Mouse (Mus musculus) layer of hippocampus, postnatal 36 days (tissue): ENCODE data around the gene Exosc1. TPM values are rescaled to one million over a fixed set of nuclear protein-coding genes. Genes with fewer than 3 reads are reported as not detected.
A peak's percentile ranks its signal among the peaks of the same experiment; 100 is the strongest.
"Not testable (repeated sequence)": the region's sequence is repeated elsewhere in the genome, so short reads cannot be mapped to it uniquely, and the experiment has no call there.

ENCODE experiments used
- DNase-seq, 2 experiments: peaks; one replicate each; pipeline ENCODE4 v3.0.0; 2022
- total RNA-seq, 2 experiments: library from RNA; stranded (reverse); gene quantifications; 2 replicates each; pipeline ENCODE4 v1.2.3; 2021

Gene Exosc1
- 10 to 100 TPM; 27.0 to 29.5 TPM for total RNA-seq

DNA sequence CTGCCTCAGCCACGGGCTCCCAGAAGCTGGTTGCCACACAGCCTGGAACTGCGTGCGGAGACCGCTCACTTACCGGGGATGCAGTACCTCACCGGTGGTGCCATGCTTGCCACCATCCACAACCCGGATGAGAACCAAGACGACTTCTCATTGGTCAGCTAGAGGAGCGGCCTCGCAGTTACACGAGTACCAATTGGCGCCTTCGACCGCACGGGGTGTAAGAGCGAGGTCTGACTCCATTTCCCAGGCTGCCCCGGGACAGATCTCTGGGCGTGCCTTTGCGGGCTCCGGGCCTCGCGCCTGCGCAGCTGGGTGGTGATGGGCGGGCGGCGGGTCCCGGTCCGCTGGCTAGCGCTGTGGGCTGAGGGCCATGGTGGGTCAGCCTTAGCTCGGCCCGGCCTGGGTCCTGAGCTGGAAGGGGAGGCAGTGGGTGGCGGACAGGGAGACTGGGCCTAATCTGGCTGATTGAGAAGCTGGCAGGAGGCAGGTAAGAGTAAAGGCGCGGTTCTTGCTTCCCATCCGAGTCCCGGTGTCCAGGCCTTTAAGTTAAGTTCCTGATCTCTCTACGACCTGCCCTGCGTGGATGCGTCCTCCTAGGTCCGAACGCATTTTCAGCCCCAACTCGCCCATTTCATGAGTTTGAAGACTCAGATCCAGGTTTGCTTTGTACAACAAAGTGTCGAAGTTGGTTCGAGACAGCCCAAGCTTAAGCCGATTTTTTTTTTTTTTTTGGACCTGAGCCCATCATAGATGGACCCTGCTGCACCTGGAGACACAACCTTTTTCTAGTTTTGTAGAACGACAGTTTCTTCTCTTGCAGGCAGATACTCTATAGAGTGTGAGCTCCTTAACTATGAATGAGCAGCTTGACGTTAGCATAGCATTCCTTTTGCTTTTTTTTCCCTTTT, at the start of gene Exosc1, which contains the start of gene Zdhhc16:
Exosc1 (minus strand) TSS at position 245 of the 908 bp plus-strand sequence.
Zdhhc16 (plus strand) TSS at position 302 of the 908 bp plus-strand sequence.
- DNase-seq: peak; percentile 99

GRCm38 (mm10) chr19:41982791-41983150, 49.5 kb upstream of the Exosc1 start:
- DNase-seq: no peak

- DNase-seq: peak in 1 of 2 experiments; percentile 20
These were observed 48.9 kb upstream of the Exosc1 start for GRCm38 (mm10) chr19:41981931-41982790.

- no peak for DNase-seq
These were observed 48.3 kb upstream of the Exosc1 start, which contains the start of gene Ubtd1 for GRCm38 (mm10) chr19:41981595-41981927. Gene Ubtd1, plus strand, starts transcription at chr19:41981763.

DNA sequence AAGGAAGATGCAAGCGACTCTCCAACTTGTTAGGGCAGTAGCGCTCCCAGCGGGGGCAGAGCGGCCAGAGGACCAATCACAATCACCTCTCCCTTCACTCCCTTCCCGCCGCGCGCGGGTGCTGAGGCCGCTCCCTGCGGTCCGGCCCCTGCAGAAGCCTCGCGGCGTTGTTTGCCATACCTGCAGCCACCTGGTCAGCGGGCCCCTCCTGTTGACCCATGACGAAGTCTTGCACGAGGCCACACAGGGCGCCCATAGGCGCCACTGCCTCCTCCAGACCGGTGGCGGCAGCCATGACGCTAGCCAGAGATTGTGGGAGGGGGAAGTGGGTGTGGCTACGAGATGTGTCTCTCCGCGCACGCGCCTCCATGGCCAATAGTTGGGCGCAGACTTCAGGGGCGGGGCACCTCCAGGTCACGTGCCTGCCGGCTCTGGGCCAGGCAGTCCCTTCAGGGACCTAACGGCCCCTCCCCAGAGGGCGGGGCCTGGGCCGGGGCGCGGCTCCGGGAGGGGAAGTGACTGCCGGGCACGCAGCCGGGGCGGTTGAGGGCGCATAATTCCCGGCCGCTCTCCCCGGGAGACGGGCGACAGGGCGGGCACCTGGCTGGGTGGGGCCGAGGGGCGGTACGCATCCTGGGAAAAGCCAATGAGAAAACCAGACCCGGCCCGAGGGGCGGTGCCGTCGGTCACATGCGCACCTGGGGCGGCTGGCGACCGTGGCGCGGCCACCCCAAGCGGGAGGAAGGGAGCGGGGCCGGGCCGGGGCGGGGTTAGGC, 47.8 kb upstream of the Exosc1 start, which contains the start of gene Mms19:
Mms19 (minus strand) TSS at position 339 of the 776 bp plus-strand sequence.
- peak; percentile 98 to 100 for DNase-seq

- DNase-seq: peak; percentile 21 to 34
These were observed 47.2 kb upstream of the Exosc1 start for GRCm38 (mm10) chr19:41980422-41980818.

DNA sequence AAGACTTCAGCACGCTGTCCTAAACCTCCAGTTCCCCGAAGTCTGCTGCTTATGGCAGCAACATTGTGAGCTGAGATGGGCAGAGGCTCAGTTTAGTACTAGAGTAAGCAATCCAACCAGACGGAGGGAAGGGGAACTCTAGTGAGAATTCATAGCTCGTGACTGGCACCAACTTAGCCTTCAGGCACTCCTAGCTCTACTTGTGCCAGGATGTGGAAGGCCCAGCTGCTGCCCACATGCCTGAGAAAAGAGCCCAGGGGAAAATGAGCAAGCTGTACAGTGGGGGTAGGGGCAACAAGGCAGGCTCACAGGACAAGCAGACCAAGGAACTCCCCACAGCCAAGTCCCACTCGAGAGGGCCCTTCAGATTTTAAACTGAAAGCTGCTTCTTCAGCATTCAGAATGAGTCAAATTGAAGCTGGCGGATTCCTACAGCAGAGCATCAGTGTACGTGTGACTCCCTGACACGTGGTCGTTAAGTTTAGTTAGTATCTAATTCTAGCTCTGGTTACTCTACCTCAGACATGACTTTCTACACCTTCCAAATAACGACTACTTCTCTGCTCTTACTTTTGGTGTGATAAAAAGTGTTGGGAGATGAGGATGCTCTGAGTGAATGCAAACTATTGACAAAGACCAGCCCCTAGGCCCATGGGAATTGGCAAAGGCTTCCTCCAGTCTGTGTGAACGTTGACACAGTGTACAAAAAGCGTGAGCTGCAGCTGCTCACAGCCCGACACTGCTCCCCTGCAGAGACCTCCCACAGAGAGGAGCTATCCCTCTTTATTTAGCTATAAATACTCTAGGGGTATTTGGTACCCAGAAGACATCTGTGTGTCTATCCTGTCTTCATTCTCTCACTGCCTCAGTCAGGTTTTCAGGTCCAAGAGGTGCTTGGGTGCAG, 40.9 kb upstream of the Exosc1 start:
- DNase-seq: peak; percentile 19 to 28

DNA sequence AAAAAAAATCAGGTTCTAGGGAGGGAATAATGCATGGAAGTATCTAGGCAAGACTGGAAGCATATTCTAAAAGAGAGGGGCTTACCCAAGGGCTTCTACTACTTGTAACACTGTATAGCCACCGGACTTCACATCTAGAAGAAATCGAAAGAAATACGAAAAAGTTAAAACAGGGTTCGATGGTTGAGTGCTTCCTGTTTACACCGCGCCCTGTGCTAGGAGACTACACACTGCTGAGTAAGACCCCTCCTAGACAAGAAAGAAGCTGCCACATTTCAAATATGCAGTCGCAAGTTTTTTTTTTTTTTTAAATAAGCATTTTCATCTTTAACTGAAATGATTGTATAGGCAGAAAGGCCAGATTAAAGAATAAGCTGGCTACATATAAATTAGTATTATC, 36.4 kb upstream of the Exosc1 start:
- no peak for DNase-seq

DNA sequence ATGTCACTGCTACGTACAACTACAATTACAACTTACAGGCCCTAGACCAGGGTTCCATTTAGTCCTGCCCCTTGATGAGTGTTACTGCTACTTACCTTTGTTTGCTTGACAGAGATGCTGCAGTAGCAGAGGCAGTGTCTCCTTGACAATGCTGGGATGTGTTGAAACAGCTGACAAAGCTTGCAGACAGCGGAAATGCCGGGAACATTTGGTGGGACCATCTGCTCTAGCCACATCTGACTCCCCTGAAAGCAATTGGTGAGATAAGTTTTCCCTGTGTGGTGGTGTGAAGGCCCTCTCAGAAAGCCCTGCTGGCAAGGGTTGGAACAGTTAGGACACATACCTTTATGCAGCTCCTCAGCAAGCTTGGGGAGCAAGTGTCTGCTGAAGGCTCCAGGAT, 20.4 kb upstream of the Exosc1 start:
- DNase-seq: peak; percentile 33 to 45

- no peak for DNase-seq
These were observed 19.1 kb upstream of the Exosc1 start for GRCm38 (mm10) chr19:41952287-41952686.

- no peak for DNase-seq
These were observed 10.6 kb upstream of the Exosc1 start for GRCm38 (mm10) chr19:41943841-41944240.

GRCm38 (mm10) chr19:41938539-41938938, 5.3 kb upstream of the Exosc1 start:
- no peak for DNase-seq

- DNase-seq: no peak
These were observed 2.7 kb upstream of the Exosc1 start for GRCm38 (mm10) chr19:41935921-41936320.

- DNase-seq: no peak
These were observed 901 bp upstream of the Exosc1 start for GRCm38 (mm10) chr19:41934124-41934523.

- DNase-seq: no peak
These were observed 537 bp downstream of the Exosc1 start for GRCm38 (mm10) chr19:41932686-41933085.

DNA sequence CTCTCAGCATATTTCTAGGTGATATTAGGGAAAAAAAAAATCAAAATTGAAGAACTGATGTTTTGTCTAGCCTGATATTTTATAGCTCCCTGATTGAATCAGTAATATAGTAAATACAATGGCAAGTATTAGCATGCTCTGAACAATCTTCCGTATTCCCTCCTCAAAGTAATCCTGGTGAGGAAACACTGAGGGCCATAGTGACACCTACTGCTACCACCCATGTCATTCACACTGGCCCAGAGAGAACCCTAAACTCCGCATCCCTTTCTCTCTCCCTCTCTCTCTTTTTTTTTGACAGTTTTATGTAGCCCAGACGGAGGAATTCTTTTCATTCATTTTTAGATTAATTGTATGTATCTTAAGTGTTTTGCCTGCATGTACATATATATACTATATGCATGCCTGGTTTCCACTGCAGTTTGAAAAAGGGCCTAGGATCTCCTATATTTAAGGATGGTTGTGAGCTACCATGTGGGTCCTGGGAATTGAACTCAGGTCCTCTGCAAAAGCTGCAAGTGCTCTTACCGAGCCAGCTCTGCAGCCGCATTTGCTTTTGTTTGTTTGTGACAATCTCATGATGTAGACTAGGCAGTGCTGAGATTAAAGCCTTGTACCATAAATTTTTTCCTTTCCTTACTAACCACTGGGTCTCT, 12.7 kb downstream of the Exosc1 start:
- no peak for DNase-seq

GRCm38 (mm10) chr19:41919471-41919870, 13.8 kb downstream of the Exosc1 start:
- DNase-seq: no peak

DNA sequence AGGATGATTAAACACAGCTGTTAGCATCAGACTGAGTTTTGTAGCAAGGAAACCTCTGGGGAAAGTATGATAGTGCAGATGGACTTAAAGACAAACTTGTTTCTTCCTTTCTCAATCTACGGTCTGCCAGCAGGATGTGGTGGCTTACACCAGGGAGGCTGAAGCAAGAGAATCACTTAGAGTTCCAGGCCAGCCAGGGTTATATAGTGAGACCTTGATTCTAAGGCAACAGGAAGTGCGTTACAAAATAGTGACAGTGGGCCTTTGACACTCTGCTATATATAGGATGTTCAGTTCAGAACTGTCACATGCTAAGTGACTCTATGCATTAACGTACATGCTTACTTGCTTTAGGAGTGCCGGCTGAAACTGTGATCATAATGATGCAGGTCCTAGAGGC, 16.4 kb downstream of the Exosc1 start:
- no peak for DNase-seq

DNA sequence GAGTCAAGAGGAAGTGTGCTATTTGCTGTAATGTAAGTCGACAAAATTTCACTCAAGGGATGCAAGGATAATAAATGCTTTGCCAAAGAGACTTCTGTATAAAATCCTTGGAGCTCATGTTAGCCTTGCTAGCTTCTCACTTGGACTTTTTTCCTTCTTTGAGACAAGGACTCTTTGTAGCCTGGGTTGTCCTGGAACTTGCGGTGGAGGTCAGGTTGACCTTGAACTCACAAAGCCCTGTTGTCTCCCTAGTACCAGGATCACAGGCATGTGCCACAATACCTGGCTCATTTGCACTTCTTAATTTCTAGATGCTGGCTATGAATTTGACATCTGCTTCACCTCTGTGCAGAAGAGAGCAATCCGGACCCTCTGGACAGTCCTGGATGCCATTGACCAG, 17.9 kb downstream of the Exosc1 start:
- no peak for DNase-seq

GRCm38 (mm10) chr19:41914592-41914882, 18.7 kb downstream of the Exosc1 start:
- DNase-seq: not testable (repeated sequence)
